Mouse (Mus musculus): Measurements from ENCODE around the gene Ext2. TPM values are rescaled to one million over a fixed set of nuclear protein-coding genes. Genes with fewer than 3 reads are reported as not detected.

Ext2 gene
- polyA plus RNA-seq, 1 experiment from 2014 or later, result 68.2 TPM

DNA sequence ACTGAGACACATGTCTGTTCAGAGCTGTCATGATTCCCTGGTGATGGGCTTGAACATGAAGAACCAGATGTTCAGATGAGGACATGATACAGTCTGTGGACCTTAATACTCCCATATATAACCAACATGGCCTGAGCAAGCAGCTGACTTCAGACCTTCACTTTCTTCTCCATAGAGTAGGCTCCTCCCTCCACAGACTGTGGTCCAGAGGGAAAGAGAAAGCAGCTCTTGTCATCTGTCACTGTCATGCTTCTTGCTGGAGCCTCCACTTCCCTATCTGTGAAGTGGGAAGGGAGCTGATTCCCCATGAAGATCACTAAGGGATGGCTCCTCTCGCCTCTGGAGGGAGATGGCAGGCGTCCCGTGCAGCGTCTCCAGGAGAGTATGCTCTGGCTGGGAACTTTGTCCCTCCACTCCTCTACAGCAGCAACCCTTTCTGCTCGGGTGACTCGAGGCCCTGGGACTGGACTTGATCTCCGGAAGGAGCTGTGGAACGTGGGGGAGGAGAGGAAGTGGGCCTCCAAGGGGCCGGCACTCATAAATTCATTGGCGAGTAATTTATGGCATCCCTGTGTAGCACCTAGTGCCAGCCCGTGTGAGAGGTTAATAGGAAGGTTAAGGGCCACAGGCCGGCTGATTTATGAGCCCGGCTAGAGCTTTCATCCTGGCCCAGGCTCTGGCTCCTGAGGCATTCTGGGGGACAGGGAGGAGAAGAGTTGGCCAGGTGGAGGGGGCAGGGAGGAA lies 197.5 kb downstream of the Ext2 start:
- no peak overlapping the region for H3K9ac ChIP-seq (ENCODE audit: low read length)
- no peak for ATAC-seq (ENCODE audit: low FRiP score)
- no peaks in the 10 kb centered on the region for H3K4me1 ChIP-seq (ENCODE audit: control insufficient read depth, insufficient read depth, low read length)
- H3K4me3 ChIP-seq (ENCODE audit: low read depth, low read length), result no peak overlapping the region
- H3K27ac ChIP-seq (ENCODE audit: low read depth, low read length), result no peak overlapping the region
- no peak overlapping the region for H3K4me2 ChIP-seq
- H3K27me3 ChIP-seq (ENCODE audit: control insufficient read depth, insufficient read depth, low read length), result no peaks in the 10 kb centered on the region
- DNase-seq (ENCODE audit: low spot score, missing footprints), result no peak
- WGBS, result 82% methylated on average over 13 of the region's 13 CpGs
- H3K36me3 ChIP-seq (ENCODE audit: control insufficient read depth, insufficient read depth, low read length), result no peaks in the 10 kb centered on the region
- H3K9me3 ChIP-seq (ENCODE audit: control insufficient read depth, low read length), result no peaks in the 10 kb centered on the region

DNA sequence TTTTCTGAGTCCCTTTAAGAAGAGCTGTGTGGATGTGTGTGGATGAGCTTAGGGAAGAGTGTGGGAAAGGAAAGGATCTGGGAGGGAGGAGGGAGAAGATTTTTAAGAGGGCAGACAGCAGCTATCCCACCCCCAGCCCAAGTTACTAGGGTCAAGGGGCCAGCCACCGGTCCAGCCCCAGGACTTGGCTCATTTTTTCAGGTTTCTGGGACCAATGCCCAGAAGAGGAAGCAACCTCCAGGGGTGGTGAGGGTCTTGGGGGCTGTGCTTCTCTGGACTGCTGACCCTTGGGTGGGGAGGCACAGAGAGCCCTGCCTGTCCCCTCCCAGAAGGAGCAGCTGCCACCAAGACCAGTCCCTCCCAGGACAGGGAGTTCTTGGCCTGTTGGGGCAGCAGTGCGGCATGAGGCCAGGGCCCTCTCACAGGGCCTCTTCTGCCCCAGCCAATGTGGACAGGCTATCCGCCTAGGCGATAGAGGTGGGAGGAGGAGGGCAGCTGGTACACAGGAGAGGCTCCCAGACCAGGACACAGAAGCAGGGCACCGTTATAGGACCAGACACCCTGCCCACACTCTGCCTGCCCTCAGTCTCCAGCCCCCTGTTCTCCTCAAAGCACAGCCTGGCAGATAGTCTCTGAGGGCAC lies 203.0 kb downstream of the Ext2 start:
- peak; percentile 92 for DNase-seq (ENCODE audit: low spot score, missing footprints)

DNA sequence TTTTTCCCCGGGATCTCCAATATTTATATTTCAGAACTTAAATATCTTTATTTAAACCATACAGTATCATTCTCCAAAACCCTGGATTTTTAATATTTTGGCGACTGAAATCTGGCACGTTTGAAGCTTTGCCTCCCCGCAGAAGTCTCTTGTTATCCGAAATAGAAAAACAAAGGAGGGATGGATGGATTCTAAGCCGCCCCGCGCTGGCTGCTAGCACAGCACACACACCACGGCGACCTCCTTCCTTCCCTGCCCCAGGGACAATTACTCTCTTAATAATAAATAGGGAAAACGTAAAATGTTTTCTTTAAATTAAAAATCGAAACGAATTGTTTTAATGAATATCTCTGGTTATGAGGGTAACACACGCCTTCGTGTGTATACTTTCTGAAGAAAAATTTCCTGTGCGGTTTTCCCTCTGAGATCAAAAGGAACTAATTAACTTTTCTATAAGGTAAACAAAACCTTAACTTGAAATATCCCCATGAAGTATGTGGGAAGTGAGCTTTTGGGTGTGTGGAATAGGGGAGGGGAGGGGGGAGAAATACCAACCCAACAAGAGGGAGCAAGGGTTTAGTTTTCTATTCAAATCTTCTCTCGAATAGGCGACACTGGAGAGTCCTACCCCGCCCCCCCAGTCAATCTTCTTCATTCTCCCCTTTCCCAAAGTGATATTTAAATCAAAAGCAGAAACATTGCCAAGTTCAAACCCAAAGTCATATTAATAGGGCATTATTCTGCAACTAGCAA lies 203.7 kb downstream of the Ext2 start:
- Histone ChIP-seq H3K27me3 (ENCODE audit: control insufficient read depth, insufficient read depth, low read length) (0 out of 2 replicates have a peak, but pooled peaks cover 4% of the 10 kb centered on the region), H3K4me3 (ENCODE audit: low read depth, low read length) (no peak overlapping the region), H3K9me3 (ENCODE audit: control insufficient read depth, low read length) (no peaks in the 10 kb centered on the region), H3K4me1 (ENCODE audit: control insufficient read depth, insufficient read depth, low read length) (peaks cover 9% of the 10 kb centered on the region), H3K36me3 (ENCODE audit: control insufficient read depth, insufficient read depth, low read length) (no peaks in the 10 kb centered on the region), H3K9ac (ENCODE audit: low read length) (no peak overlapping the region), H3K4me2 (no peak overlapping the region), H3K27ac (ENCODE audit: low read depth, low read length) (no peak overlapping the region)
- 26% methylated on average over 19 of the region's 19 CpGs for WGBS
- no peak for ATAC-seq (ENCODE audit: low FRiP score)
- DNase-seq (ENCODE audit: low spot score, missing footprints), result peak; percentile 92

More for the DNA sequence above, 203.0 kb downstream of the Ext2 start:
- Histone ChIP-seq H3K9ac (ENCODE audit: low read length) (no peak overlapping the region), H3K4me2 (no peak overlapping the region), H3K4me1 (ENCODE audit: control insufficient read depth, insufficient read depth, low read length) (peaks cover 9% of the 10 kb centered on the region), H3K9me3 (ENCODE audit: control insufficient read depth, low read length) (no peaks in the 10 kb centered on the region), H3K4me3 (ENCODE audit: low read depth, low read length) (no peak overlapping the region), H3K36me3 (ENCODE audit: control insufficient read depth, insufficient read depth, low read length) (no peaks in the 10 kb centered on the region), H3K27me3 (ENCODE audit: control insufficient read depth, insufficient read depth, low read length) (0 out of 2 replicates have a peak, but pooled peaks cover 4% of the 10 kb centered on the region), H3K27ac (ENCODE audit: low read depth, low read length) (no peak overlapping the region)
- ATAC-seq (ENCODE audit: low FRiP score), result peak; percentile 71
- WGBS, result 38% methylated on average over 5 of the region's 5 CpGs

DNA sequence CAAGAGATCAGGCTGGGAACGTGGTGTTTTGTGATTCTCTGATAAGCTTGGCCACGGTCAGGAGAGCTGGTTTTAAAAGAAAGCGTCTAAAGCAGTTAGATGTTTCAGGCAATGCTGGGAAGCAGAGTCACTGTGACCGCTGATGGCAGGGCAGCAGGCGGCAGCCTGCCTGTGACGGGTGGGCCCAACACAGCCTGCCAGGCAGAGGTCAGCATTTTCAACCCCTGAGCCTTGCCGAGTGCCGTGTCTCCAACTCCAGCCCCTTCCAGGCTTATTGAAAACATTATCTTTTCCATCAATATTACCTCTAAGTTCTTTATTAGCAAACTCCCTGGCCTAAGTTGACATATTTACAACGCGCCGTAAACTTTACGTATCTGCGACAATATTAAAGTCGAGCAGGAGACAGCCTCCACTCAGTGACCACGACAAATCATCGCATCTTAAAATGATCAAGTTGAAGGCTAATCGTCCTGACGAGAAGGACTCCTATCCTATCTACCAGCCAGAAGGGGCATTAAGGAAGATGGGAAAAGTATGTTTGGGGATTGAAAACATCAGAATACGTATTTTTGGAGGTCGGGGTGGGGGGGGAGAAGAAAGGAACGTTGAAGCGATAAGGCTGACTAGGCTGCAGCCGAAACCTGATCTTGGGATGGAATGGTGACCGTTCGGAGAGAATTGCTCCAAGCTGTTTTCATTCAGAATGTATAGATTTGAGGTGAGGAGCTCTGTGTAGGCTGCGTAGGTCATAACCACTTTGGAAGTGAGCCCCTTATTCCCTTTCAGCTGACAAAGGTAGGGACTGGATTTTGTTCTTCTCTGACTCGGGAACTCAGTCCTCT lies 206.3 kb downstream of the Ext2 start:
- Histone ChIP-seq H3K9ac (ENCODE audit: low read length) (no peak overlapping the region), H3K36me3 (ENCODE audit: control insufficient read depth, insufficient read depth, low read length) (no peaks in the 10 kb centered on the region), H3K4me2 (no peak overlapping the region), H3K4me1 (ENCODE audit: control insufficient read depth, insufficient read depth, low read length) (peaks cover 9% of the 10 kb centered on the region), H3K9me3 (ENCODE audit: control insufficient read depth, low read length) (no peaks in the 10 kb centered on the region), H3K27me3 (ENCODE audit: control insufficient read depth, insufficient read depth, low read length) (0 out of 2 replicates have a peak, but pooled peaks cover 4% of the 10 kb centered on the region), H3K27ac (ENCODE audit: low read depth, low read length) (no peak overlapping the region), H3K4me3 (ENCODE audit: low read depth, low read length) (no peak overlapping the region)
- 66% methylated on average over 27 of the region's 27 CpGs for WGBS
- ATAC-seq (ENCODE audit: low FRiP score) (no peak), DNase-seq (ENCODE audit: low spot score, missing footprints) (no peak)

- WGBS, result 89% methylated on average over 7 of the region's 7 CpGs
- no peak for ATAC-seq (ENCODE audit: low FRiP score)
- 0 out of 2 replicates have a peak, but pooled peaks cover 3% of the 10 kb centered on the region for H3K4me1 ChIP-seq (ENCODE audit: control insufficient read depth, insufficient read depth, low read length)
- H3K9ac ChIP-seq (ENCODE audit: low read length), result no peak overlapping the region
- H3K27me3 ChIP-seq (ENCODE audit: control insufficient read depth, insufficient read depth, low read length), result no peaks in the 10 kb centered on the region
- H3K4me3 ChIP-seq (ENCODE audit: low read depth, low read length), result no peak overlapping the region
- no peak overlapping the region for H3K4me2 ChIP-seq
- H3K9me3 ChIP-seq (ENCODE audit: control insufficient read depth, low read length), result no peaks in the 10 kb centered on the region
- H3K36me3 ChIP-seq (ENCODE audit: control insufficient read depth, insufficient read depth, low read length), result no peaks in the 10 kb centered on the region
- no peak for DNase-seq (ENCODE audit: low spot score, missing footprints)
- H3K27ac ChIP-seq (ENCODE audit: low read depth, low read length), result no peak overlapping the region
These were observed 209.3 kb downstream of the Ext2 start for GRCm38 (mm10) chr2:93613020-93613419.

Other genes with a start within 250 kb of the Ext2 start
- 3.9 and 4.4 TPM in 2 replicates for gene Alx4, start 180.2 kb downstream of the Ext2 start, polyA plus RNA-seq (2014; fragmentation: Nextera tagmentation; extraction: Ambion mirVana)
- gene Accs, start 27.4 kb upstream of the Ext2 start, polyA plus RNA-seq (2014; fragmentation: Nextera tagmentation; extraction: Ambion mirVana), result 5.8 and 7.5 TPM in 2 replicates
- 0.20 TPM in 1 of 2 replicates, not detected in the other for gene Accsl, start 46.6 kb upstream of the Ext2 start, polyA plus RNA-seq (2014; fragmentation: Nextera tagmentation; extraction: Ambion mirVana)
- 1.7 and 1.9 TPM in 2 replicates for gene Gm13889, start 134.6 kb upstream of the Ext2 start, polyA plus RNA-seq (2014; fragmentation: Nextera tagmentation; extraction: Ambion mirVana)
- gene Gm27027, start 173.8 kb upstream of the Ext2 start, polyA plus RNA-seq (2014; fragmentation: Nextera tagmentation; extraction: Ambion mirVana), result not detected in 2 replicates
- 50.8 and 51.3 TPM in 2 replicates for gene Alkbh3, start 188.2 kb upstream of the Ext2 start, polyA plus RNA-seq (2014; fragmentation: Nextera tagmentation; extraction: Ambion mirVana)